Mouse (Mus musculus): ENCODE data around the gene Ppp1r12c. TPM values are rescaled to one million over a fixed set of nuclear protein-coding genes. Genes with fewer than 3 reads are reported as not detected.
A peak's percentile ranks its signal among the peaks of the same experiment; 100 is the strongest.

Gene Ppp1r12c
- polyA plus RNA-seq, 1 experiment from 2014 or later = 17.4 TPM

GRCm38 (mm10) chr7:4449211-4449610 is 52.3 kb downstream of the Ppp1r12c start:
- ATAC-seq (ENCODE audit: insufficient read depth) = no peak
- Histone ChIP-seq H3K9me3 (replicated peaks) (no peaks in the 10 kb centered on the region), H3K4me1 (replicated peaks) (peaks cover 23% of the 10 kb centered on the region), H3K4me2 (no peak overlapping the region), H3K36me3 (replicated peaks) (no peaks in the 10 kb centered on the region), H3K9ac (no peak overlapping the region), H3K4me3 (replicated peaks) (no peak overlapping the region), H3K27me3 (no peaks in the 10 kb centered on the region), H3K27ac (replicated peaks) (no peak overlapping the region)
- 7% methylated on average over 2 of the region's 2 CpGs for WGBS (ENCODE audit: insufficient replicate concordance)

GRCm38 (mm10) chr7:4448439-4448838 is 53.0 kb downstream of the Ppp1r12c start:
- Histone ChIP-seq H3K9me3 (replicated peaks) (no peaks in the 10 kb centered on the region), H3K4me3 (replicated peaks) (no peak overlapping the region), H3K36me3 (replicated peaks) (no peaks in the 10 kb centered on the region), H3K9ac (no peak overlapping the region), H3K4me1 (replicated peaks) (peaks cover 23% of the 10 kb centered on the region), H3K27me3 (no peaks in the 10 kb centered on the region), H3K27ac (replicated peaks) (no peak overlapping the region), H3K4me2 (no peak overlapping the region)
- ATAC-seq (ENCODE audit: insufficient read depth) = no peak
- WGBS (ENCODE audit: insufficient replicate concordance) = 70% methylated on average over 3 of the region's 3 CpGs

- Histone ChIP-seq H3K4me3 (replicated peaks) (no peak overlapping the region), H3K27ac (replicated peaks) (no peak overlapping the region), H3K4me1 (replicated peaks) (peaks cover 15% of the 10 kb centered on the region), H3K4me2 (no peak overlapping the region), H3K27me3 (no peaks in the 10 kb centered on the region), H3K36me3 (replicated peaks) (peaks cover 10% of the 10 kb centered on the region), H3K9me3 (replicated peaks) (no peaks in the 10 kb centered on the region), H3K9ac (no peak overlapping the region)
- no peak for ATAC-seq (ENCODE audit: insufficient read depth)
- WGBS (ENCODE audit: insufficient replicate concordance) = 2% methylated on average over 1 of the region's 1 CpGs
Observed at GRCm38 (mm10) chr7:4447138-4447537, 54.3 kb downstream of the Ppp1r12c start.

GRCm38 (mm10) chr7:4445216-4445791 is 56.2 kb downstream of the Ppp1r12c start, which contains the start of gene Rdh13:
Gene Rdh13, minus strand, starts transcription at chr7:4445649.
- under 1% methylated on average over 35 of the region's 35 CpGs for WGBS (ENCODE audit: insufficient replicate concordance)
- Histone ChIP-seq H3K36me3 (replicated peaks) (peaks cover 24% of the 10 kb centered on the region), H3K4me3 (replicated peaks) (peak within 1 kb of the TSS; percentile 82), H3K27ac (replicated peaks) (peak within 1 kb of the TSS; percentile 53; the same call in 1 of the 2 replicates), H3K4me1 (replicated peaks) (peaks cover 14% of the 10 kb centered on the region), H3K9me3 (replicated peaks) (no peaks in the 10 kb centered on the region), H3K27me3 (no peaks in the 10 kb centered on the region), H3K4me2 (peak within 1 kb of the TSS; percentile 89), H3K9ac (peak within 1 kb of the TSS; percentile 63)
- peak; percentile 92 for ATAC-seq (ENCODE audit: insufficient read depth)

- no peak overlapping the region for H3K4me2 ChIP-seq
- peaks cover 28% of the 10 kb centered on the region for H3K36me3 ChIP-seq (replicated peaks)
- H3K4me1 ChIP-seq (replicated peaks) = peaks cover 10% of the 10 kb centered on the region
- ATAC-seq (ENCODE audit: insufficient read depth) = no peak
- no peaks in the 10 kb centered on the region for H3K27me3 ChIP-seq
- H3K27ac ChIP-seq (replicated peaks) = no peak overlapping the region
- H3K4me3 ChIP-seq (replicated peaks) = no peak overlapping the region
- H3K9ac ChIP-seq = no peak overlapping the region
- WGBS (ENCODE audit: insufficient replicate concordance) = 79% methylated on average over 10 of the region's 10 CpGs
- H3K9me3 ChIP-seq (replicated peaks) = no peaks in the 10 kb centered on the region
Observed at GRCm38 (mm10) chr7:4440549-4440948, 60.9 kb downstream of the Ppp1r12c start.

- Histone ChIP-seq H3K27ac (replicated peaks) (no peak overlapping the region), H3K4me2 (no peak overlapping the region), H3K36me3 (replicated peaks) (peaks cover 35% of the 10 kb centered on the region), H3K9ac (no peak overlapping the region), H3K4me3 (replicated peaks) (no peak overlapping the region), H3K9me3 (replicated peaks) (no peaks in the 10 kb centered on the region), H3K4me1 (replicated peaks) (no peaks in the 10 kb centered on the region), H3K27me3 (no peaks in the 10 kb centered on the region)
- WGBS (ENCODE audit: insufficient replicate concordance) = 57% methylated on average over 2 of the region's 2 CpGs
- ATAC-seq (ENCODE audit: insufficient read depth) = no peak
Observed at GRCm38 (mm10) chr7:4437721-4438120, 63.8 kb downstream of the Ppp1r12c start.

- peaks cover 39% of the 10 kb centered on the region for H3K36me3 ChIP-seq (replicated peaks)
- H3K9me3 ChIP-seq (replicated peaks) = no peaks in the 10 kb centered on the region
- no peak overlapping the region for H3K4me2 ChIP-seq
- H3K4me3 ChIP-seq (replicated peaks) = no peak overlapping the region
- no peaks in the 10 kb centered on the region for H3K4me1 ChIP-seq (replicated peaks)
- H3K27ac ChIP-seq (replicated peaks) = no peak overlapping the region
- ATAC-seq (ENCODE audit: insufficient read depth) = no peak
- WGBS (ENCODE audit: insufficient replicate concordance) = 75% methylated on average over 8 of the region's 8 CpGs
- H3K9ac ChIP-seq = no peak overlapping the region
- no peaks in the 10 kb centered on the region for H3K27me3 ChIP-seq
Observed at GRCm38 (mm10) chr7:4432026-4432425, 69.5 kb downstream of the Ppp1r12c start.

- WGBS (ENCODE audit: insufficient replicate concordance) = 60% methylated on average over 6 of the region's 6 CpGs
- no peaks in the 10 kb centered on the region for H3K27me3 ChIP-seq
- H3K4me3 ChIP-seq (replicated peaks) = no peak overlapping the region
- H3K9ac ChIP-seq = no peak overlapping the region
- H3K4me1 ChIP-seq (replicated peaks) = no peaks in the 10 kb centered on the region
- no peaks in the 10 kb centered on the region for H3K9me3 ChIP-seq (replicated peaks)
- no peak overlapping the region for H3K4me2 ChIP-seq
- no peak overlapping the region for H3K27ac ChIP-seq (replicated peaks)
- no peak for ATAC-seq (ENCODE audit: insufficient read depth)
- peaks cover 42% of the 10 kb centered on the region for H3K36me3 ChIP-seq (replicated peaks)
Observed at GRCm38 (mm10) chr7:4431548-4431947, 69.9 kb downstream of the Ppp1r12c start.

Small RNA genes lying within 50 kb of the gene (microRNA-seq; reads per million reads assigned to microRNA genes)
- gene Gm24605 = not detected

Other genes starting within 250 kb of the Ppp1r12c start
- 0.21 TPM in 1 of 2 replicates, not detected in the other for gene Ncr1, start 164.0 kb downstream of the Ppp1r12c start, polyA plus RNA-seq (2015; fragmentation: Nextera tagmentation; extraction: Ambion mirVana)
- gene Gp6, start 103.9 kb downstream of the Ppp1r12c start, polyA plus RNA-seq (2015; fragmentation: Nextera tagmentation; extraction: Ambion mirVana) = 3.0 and 3.2 TPM in 2 replicates
- gene Rdh13, start 56.0 kb downstream of the Ppp1r12c start, polyA plus RNA-seq (2015; fragmentation: Nextera tagmentation; extraction: Ambion mirVana) = 4.5 and 4.6 TPM in 2 replicates
- gene Eps8l1, start 41.0 kb downstream of the Ppp1r12c start, polyA plus RNA-seq (2015; fragmentation: Nextera tagmentation; extraction: Ambion mirVana) = 1.4 and 1.8 TPM in 2 replicates
- gene Tnnt1, start 14.7 kb upstream of the Ppp1r12c start, polyA plus RNA-seq (2015; fragmentation: Nextera tagmentation; extraction: Ambion mirVana) = 11.7 and 16.9 TPM in 2 replicates
- gene Tnni3, start 22.5 kb upstream of the Ppp1r12c start, polyA plus RNA-seq (2015; fragmentation: Nextera tagmentation; extraction: Ambion mirVana) = 0.39 and 1.3 TPM in 2 replicates
- 0.07 and 0.26 TPM in 2 replicates for gene Dnaaf3, start 30.8 kb upstream of the Ppp1r12c start, polyA plus RNA-seq (2015; fragmentation: Nextera tagmentation; extraction: Ambion mirVana)
- gene Syt5, start 45.9 kb upstream of the Ppp1r12c start, polyA plus RNA-seq (2015; fragmentation: Nextera tagmentation; extraction: Ambion mirVana) = 0.35 and 0.77 TPM in 2 replicates
- not detected in 2 replicates for gene Ptprh, start 102.4 kb upstream of the Ppp1r12c start, polyA plus RNA-seq (2015; fragmentation: Nextera tagmentation; extraction: Ambion mirVana)
- gene Tmem86b, start 129.7 kb upstream of the Ppp1r12c start, polyA plus RNA-seq (2015; fragmentation: Nextera tagmentation; extraction: Ambion mirVana) = 34.4 and 39.1 TPM in 2 replicates
- gene Ppp6r1, start 157.3 kb upstream of the Ppp1r12c start, polyA plus RNA-seq (2015; fragmentation: Nextera tagmentation; extraction: Ambion mirVana) = 6.5 and 8.1 TPM in 2 replicates
- gene Hspbp1, start 183.4 kb upstream of the Ppp1r12c start, polyA plus RNA-seq (2015; fragmentation: Nextera tagmentation; extraction: Ambion mirVana) = 54.4 and 58.1 TPM in 2 replicates
- gene Brsk1, start 188.9 kb upstream of the Ppp1r12c start, polyA plus RNA-seq (2015; fragmentation: Nextera tagmentation; extraction: Ambion mirVana) = 0.03 and 0.12 TPM in 2 replicates
- gene Tmem150b, start 223.6 kb upstream of the Ppp1r12c start, polyA plus RNA-seq (2015; fragmentation: Nextera tagmentation; extraction: Ambion mirVana) = 0.14 and 0.37 TPM in 2 replicates
- 50.1 and 56.1 TPM in 2 replicates for gene Kmt5c, start 238.4 kb upstream of the Ppp1r12c start, polyA plus RNA-seq (2015; fragmentation: Nextera tagmentation; extraction: Ambion mirVana)

All from liver, embryonic 15.5 days (tissue).